Mouse (Mus musculus) forebrain, embryonic 16.5 days (tissue): ENCODE data around the gene Nwd2. TPM values are rescaled to one million over a fixed set of nuclear protein-coding genes. Genes with fewer than 3 reads are reported as not detected.

Experiments used
- ATAC-seq: fragments of 200-750 bp; cut with Nextera tagmentation; 2 replicates; pipeline ENCODE4 v1.8.0; 2017; ENCODE audit warnings: mild to moderate bottlenecking, moderate library complexity
- H3K27ac ChIP-seq: fragments of 300-500 bp; sonication (generic); 2 replicates; pipeline ENCODE4 v1.5.1; 2014; ENCODE audit warnings: low read length, control low read depth
- H3K27me3 ChIP-seq: fragments of 300-500 bp; sonication (generic); replicated peaks from 2 replicates; pipeline ENCODE4 v1.6.1; 2014; ENCODE audit warnings: low read length; ENCODE audit not compliant: control insufficient read depth, insufficient read depth
- H3K36me3 ChIP-seq: fragments of 300-500 bp; sonication (generic); 2 replicates; pipeline ENCODE4 v1.6.1; 2014; ENCODE audit not compliant: control insufficient read depth, insufficient read depth
- H3K4me1 ChIP-seq: fragments of 300-500 bp; sonication (generic); replicated peaks from 2 replicates; pipeline ENCODE4 v1.6.1; 2014; ENCODE audit warnings: low read length; ENCODE audit not compliant: control insufficient read depth, insufficient read depth
- H3K4me2 ChIP-seq: fragments of 300-500 bp; sonication (generic); 2 replicates; pipeline ENCODE4 v1.6.1; 2014; ENCODE audit warnings: mild to moderate bottlenecking, low read length, control low read depth
- H3K4me3 ChIP-seq: fragments of 300-500 bp; sonication (generic); replicated peaks from 2 replicates; pipeline ENCODE4 v1.5.1; 2014; ENCODE audit warnings: mild to moderate bottlenecking, low read length, control low read depth
- H3K9ac ChIP-seq: fragments of 300-500 bp; sonication (generic); replicated peaks from 2 replicates; pipeline ENCODE4 v1.6.1; 2014; ENCODE audit warnings: low read depth, low read length, control low read depth
- H3K9me3 ChIP-seq: fragments of 300-500 bp; sonication (generic); 2 replicates; pipeline ENCODE4 v1.6.1; 2016; ENCODE audit warnings: low read length; ENCODE audit not compliant: control insufficient read depth
- WGBS: fragments of 180-500 bp; shearing (Covaris S2); extraction: QIAGEN DNeasy Blood & Tissue Kit; methylation state at CpG from one replicate; pipeline ENCODE4 v1.1.7; 2014; 5-methylcytosine and 5-hydroxymethylcytosine counted together
- polyA plus RNA-seq: library from polyadenylated mRNA; unstranded; fragments of >200 nt; fragmentation: Nextera tagmentation; extraction: Ambion mirVana; gene quantifications from 2 replicates; pipeline ENCODE4 v1.2.1, GENCODE M21; 2015

Nwd2 gene
- polyA plus RNA-seq, 1 experiment from 2014 or later = 5.7 TPM

DNA sequence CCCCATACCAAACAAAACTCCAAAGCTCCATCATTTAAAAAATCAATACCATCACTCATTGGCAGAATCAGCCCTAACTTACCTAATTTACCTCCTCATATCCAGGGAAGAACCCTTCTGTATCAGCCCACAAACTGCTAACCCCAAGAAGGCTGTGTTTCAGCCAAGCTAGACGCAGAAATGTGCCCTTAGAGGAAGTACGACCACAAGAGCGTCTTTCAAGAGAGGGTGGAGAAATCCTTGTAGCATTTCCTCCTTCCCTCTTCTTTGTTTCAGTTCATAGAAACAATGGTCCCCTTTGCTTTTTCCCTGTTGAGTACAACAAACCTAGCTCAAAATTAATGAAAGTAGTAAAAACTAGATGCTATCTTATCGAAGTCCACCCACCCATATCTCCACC is 182.2 kb downstream of the Nwd2 start:
- Histone ChIP-seq H3K9ac (no peak overlapping the region), H3K4me2 (no peak overlapping the region), H3K27me3 (no peaks in the 10 kb centered on the region), H3K4me1 (no peaks in the 10 kb centered on the region), H3K36me3 (no peaks in the 10 kb centered on the region), H3K27ac (no peak overlapping the region), H3K9me3 (no peaks in the 10 kb centered on the region), H3K4me3 (no peak overlapping the region)
- WGBS = 91% methylated on average over 4 of the region's 4 CpGs
- ATAC-seq = no peak

DNA sequence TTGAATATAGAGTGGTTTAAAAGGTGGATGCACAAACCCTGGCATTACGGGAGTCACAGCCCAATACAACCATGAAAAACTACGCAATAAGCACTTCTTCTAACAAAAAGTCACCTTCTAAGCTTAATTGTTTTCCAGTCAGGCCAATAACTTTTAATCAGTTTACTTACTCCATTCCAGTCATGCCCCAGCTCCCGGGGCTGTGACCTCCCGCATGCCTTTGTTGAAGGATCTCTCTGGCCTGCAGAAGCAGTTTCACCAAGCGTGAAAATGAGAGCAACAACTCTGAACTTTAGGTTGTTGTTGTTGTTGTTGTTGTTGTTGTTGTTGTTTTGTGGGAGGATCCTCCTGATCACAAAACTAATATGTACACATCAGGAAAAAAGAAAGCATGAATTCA is 185.1 kb downstream of the Nwd2 start:
- no peaks in the 10 kb centered on the region for H3K27me3 ChIP-seq
- no peak overlapping the region for H3K9ac ChIP-seq
- no peak overlapping the region for H3K4me3 ChIP-seq
- H3K27ac ChIP-seq = no peak overlapping the region
- H3K4me1 ChIP-seq = no peaks in the 10 kb centered on the region
- no peaks in the 10 kb centered on the region for H3K36me3 ChIP-seq
- WGBS = 61% methylated on average over 5 of the region's 5 CpGs
- ATAC-seq = no peak
- no peaks in the 10 kb centered on the region for H3K9me3 ChIP-seq
- no peak overlapping the region for H3K4me2 ChIP-seq

DNA sequence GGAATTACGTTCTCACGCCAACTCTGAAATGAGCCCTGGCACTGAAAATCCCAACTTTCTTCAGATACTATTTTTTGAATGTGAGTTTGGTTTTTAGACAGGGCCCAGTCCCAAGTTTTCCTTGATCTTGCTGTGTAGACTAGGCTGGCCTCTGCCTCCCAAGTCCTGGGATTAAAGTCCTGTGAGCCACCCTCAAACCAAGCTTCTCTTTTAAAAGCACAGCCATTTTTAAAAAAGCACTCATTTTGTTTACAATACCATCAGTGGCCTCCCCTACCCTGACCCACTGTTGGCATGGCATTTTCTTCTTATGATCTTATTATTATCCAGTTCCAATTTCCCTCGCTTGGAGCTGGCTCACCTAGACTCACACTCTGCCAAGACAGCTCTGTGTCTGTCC is 185.5 kb downstream of the Nwd2 start:
- no peak overlapping the region for H3K4me2 ChIP-seq
- H3K4me1 ChIP-seq = no peaks in the 10 kb centered on the region
- no peaks in the 10 kb centered on the region for H3K27me3 ChIP-seq
- H3K27ac ChIP-seq = no peak overlapping the region
- H3K36me3 ChIP-seq = no peaks in the 10 kb centered on the region
- no peak overlapping the region for H3K4me3 ChIP-seq
- no peak for ATAC-seq
- no peaks in the 10 kb centered on the region for H3K9me3 ChIP-seq
- H3K9ac ChIP-seq = no peak overlapping the region
- WGBS = 76% methylated on average over 3 of the region's 3 CpGs

DNA sequence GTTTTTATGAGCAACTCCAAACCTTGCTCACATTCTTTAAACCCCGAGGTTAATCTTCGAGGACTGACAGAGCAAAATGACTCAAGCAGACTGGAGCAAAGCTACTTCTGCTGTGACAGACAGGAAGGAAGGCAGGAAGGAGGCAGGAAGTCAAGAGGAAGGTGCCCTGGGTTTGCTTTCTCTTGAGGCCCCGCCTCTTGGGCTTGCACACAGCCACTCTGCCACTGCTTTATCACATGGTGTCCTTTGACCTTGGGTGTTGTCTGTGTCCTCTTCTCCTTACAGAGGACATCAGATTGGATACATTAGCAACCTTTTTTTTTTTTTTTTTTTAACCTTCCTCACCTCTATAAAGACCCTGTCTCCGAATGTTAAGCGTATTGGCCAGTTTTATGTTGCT is 188.2 kb downstream of the Nwd2 start:
- no peak for ATAC-seq
- H3K4me2 ChIP-seq = no peak overlapping the region
- no peak overlapping the region for H3K4me3 ChIP-seq
- no peaks in the 10 kb centered on the region for H3K4me1 ChIP-seq
- WGBS = 87% methylated on average over 5 of the region's 5 CpGs
- H3K27ac ChIP-seq = no peak overlapping the region
- no peak overlapping the region for H3K9ac ChIP-seq
- no peaks in the 10 kb centered on the region for H3K9me3 ChIP-seq
- H3K36me3 ChIP-seq = no peaks in the 10 kb centered on the region
- H3K27me3 ChIP-seq = no peaks in the 10 kb centered on the region

DNA sequence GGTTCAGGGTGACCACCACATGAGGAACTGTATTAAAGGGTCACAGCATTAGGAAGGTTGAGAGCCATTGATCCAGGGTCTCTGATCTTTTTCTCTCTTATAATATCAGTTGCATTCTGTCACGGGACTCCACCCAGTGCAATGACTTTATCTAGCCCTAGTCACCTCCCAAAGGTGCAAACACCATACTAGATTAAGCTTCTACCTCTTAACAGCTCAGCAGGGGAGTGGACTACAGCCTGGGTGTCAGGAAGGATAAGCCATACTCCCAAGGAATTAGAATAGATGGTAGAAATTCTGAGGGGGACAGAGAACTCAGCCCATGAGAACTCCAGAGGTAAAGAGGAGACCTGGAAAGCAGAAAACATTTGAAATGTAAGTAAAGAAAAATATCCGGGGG is 188.9 kb downstream of the Nwd2 start:
- no peak overlapping the region for H3K9ac ChIP-seq
- ATAC-seq = no peak
- no peaks in the 10 kb centered on the region for H3K36me3 ChIP-seq
- no peaks in the 10 kb centered on the region for H3K9me3 ChIP-seq
- 89% methylated on average over 2 of the region's 2 CpGs for WGBS
- no peak overlapping the region for H3K4me2 ChIP-seq
- H3K27ac ChIP-seq = no peak overlapping the region
- H3K27me3 ChIP-seq = no peaks in the 10 kb centered on the region
- no peaks in the 10 kb centered on the region for H3K4me1 ChIP-seq
- no peak overlapping the region for H3K4me3 ChIP-seq

DNA sequence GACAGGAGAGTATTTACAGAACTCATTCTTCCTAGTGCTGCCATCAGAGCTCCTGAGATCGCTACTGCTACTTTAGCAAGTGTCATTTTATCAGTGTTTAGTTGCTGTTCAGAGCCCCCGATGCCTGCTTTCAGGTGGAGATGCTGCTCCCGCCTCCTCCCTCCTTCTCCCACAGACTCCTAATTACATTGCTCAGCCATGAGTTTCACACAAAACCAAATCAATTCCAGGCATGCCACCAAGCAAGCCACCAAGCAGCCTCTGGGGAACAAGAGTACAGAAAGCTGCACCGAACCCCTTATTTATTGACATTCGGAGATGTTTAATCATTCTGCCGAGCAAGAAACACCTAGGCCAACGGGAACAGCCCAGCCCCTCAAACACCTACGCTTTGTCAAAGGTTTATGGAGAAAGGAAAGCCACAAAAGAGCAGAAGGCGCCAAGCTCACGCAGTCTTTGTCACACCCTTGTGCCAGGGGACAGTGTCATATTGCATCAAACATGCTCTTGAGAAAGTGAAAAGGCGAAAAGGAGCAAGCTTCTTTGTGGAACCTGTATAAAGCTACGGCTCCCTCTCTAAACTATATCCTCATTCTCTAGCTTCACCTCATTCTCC is 191.0 kb downstream of the Nwd2 start:
- Histone ChIP-seq H3K4me3 (no peak overlapping the region), H3K36me3 (no peaks in the 10 kb centered on the region), H3K27ac (no peak overlapping the region), H3K27me3 (no peaks in the 10 kb centered on the region), H3K4me2 (no peak overlapping the region), H3K4me1 (no peaks in the 10 kb centered on the region), H3K9me3 (no peaks in the 10 kb centered on the region), H3K9ac (no peak overlapping the region)
- 71% methylated on average over 12 of the region's 12 CpGs for WGBS
- no peak for ATAC-seq

DNA sequence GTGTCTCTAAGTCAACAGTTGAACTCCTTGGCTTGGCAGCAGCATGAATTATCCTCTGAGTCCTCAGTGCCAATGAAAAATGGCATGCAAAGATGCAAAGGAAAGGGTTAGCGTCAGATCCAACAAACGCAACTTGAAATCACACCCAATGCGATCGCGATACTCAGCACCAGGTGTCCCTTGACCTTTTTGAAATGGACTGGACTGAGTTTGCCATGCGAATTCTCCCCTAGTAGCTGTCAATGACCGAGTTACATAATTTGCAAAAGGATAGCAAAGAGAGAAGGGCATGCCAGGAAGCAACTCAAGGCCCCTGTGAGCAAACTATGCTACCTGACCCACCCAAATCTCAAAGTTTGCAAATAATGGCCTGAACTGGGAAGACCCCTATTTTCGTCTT is 198.2 kb downstream of the Nwd2 start:
- no peak overlapping the region for H3K4me2 ChIP-seq
- no peak overlapping the region for H3K9ac ChIP-seq
- no peaks in the 10 kb centered on the region for H3K4me1 ChIP-seq
- H3K27me3 ChIP-seq = no peaks in the 10 kb centered on the region
- H3K4me3 ChIP-seq = no peak overlapping the region
- H3K9me3 ChIP-seq = peaks cover 3% of the 10 kb centered on the region; the same call in 1 of the 2 replicates
- no peaks in the 10 kb centered on the region for H3K36me3 ChIP-seq
- 95% methylated on average over 8 of the region's 8 CpGs for WGBS
- no peak for ATAC-seq
- no peak overlapping the region for H3K27ac ChIP-seq

DNA sequence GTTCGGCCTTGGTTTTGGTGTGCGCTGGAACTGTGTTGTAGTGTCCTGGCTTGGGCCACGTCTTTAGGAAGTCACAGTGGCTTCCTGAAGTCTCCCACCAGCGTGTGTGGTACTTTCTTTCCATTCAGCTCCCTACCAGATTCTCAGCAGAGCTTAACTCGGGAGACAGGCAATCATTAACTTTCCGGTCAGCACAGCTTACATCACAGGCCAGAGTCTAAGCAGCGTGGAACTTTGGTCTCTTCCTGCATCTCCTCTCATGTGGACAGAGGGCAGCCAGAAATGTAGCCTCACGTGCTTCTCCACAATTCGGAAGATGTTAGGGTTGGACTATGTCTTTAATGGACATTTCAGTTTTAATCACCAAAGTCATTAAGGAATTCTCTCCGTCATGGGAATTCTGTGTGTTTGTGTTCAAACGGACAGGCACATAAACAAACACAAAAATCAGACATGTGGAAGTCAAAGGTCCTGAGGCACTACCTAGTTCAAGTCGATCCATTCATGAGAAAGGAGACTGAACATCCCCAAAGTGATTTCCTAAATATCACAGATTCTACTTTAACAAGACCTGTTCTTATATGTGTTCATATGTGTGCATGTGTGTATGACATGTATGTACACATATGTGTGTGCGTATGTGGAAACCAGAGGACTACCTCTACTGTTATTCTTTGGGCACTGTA is 198.8 kb downstream of the Nwd2 start:
- Histone ChIP-seq H3K27me3 (no peaks in the 10 kb centered on the region), H3K9me3 (peaks cover 3% of the 10 kb centered on the region; the same call in 1 of the 2 replicates), H3K4me1 (no peaks in the 10 kb centered on the region), H3K4me3 (no peak overlapping the region), H3K9ac (no peak overlapping the region), H3K36me3 (no peaks in the 10 kb centered on the region), H3K27ac (no peak overlapping the region), H3K4me2 (no peak overlapping the region)
- 90% methylated on average over 13 of the region's 13 CpGs for WGBS
- no peak for ATAC-seq

DNA sequence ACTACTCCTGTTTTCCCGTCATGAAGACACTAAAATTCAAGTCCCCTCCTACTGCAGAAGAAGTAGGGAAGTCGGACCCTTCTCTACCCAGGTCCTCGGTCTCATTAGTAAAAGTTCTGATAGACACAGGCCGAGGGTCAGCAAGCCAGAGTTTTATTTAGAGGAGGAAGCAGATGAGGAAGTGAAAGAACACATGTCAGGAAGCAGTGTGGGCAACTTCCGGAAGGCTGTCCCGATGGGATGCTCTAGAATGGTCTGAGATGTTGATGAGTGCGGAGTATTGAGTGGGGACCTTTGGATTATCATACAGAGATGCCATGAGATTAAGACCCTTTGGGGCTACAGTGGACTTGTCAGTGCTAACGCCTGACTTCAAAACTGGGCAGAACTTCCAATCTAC is 210.0 kb downstream of the Nwd2 start:
- no peak for ATAC-seq

More for the DNA sequence above, 210.0 kb downstream of the Nwd2 start:
- H3K9me3 ChIP-seq = no peaks in the 10 kb centered on the region
- 93% methylated on average over 8 of the region's 8 CpGs for WGBS
- H3K27ac ChIP-seq = no peak overlapping the region
- H3K4me2 ChIP-seq = no peak overlapping the region
- H3K4me1 ChIP-seq = no peaks in the 10 kb centered on the region
- no peaks in the 10 kb centered on the region for H3K27me3 ChIP-seq
- H3K4me3 ChIP-seq = no peak overlapping the region
- H3K36me3 ChIP-seq = no peaks in the 10 kb centered on the region
- no peak overlapping the region for H3K9ac ChIP-seq
